Mouse (Mus musculus) kidney, postnatal 0 days (tissue): ENCODE measurements around the gene Cela1. TPM values are rescaled to one million over a fixed set of nuclear protein-coding genes. Genes with fewer than 3 reads are reported as not detected.

ENCODE experiments used
- ATAC-seq: fragments of 200-750 bp; cut with Nextera tagmentation; replicated peaks from 2 replicates; pipeline ENCODE4 v1.8.0; 2017; ENCODE audit warnings: low read depth, moderate number of reproducible peaks, moderate TSS enrichment, moderate library complexity; ENCODE audit not compliant: low FRiP score
- DNase-seq: peaks from one replicate; pipeline ENCODE4 v3.0.0-alpha.2; 2016; ENCODE audit warnings: low spot score
- H3K27ac ChIP-seq: fragments of 300-500 bp; sonication (generic); 2 replicates; pipeline ENCODE4 v1.5.1; 2014; ENCODE audit warnings: mild to moderate bottlenecking
- H3K27me3 ChIP-seq: fragments of 300-500 bp; sonication (generic); 2 replicates; pipeline ENCODE4 v1.6.1; 2014; ENCODE audit warnings: low read length, mixed read lengths; ENCODE audit not compliant: insufficient read depth
- H3K36me3 ChIP-seq: fragments of 300-500 bp; sonication (generic); 2 replicates; pipeline ENCODE4 v1.6.1; 2014; ENCODE audit warnings: low read length, mixed read lengths; ENCODE audit not compliant: insufficient read depth
- H3K4me1 ChIP-seq: fragments of 300-500 bp; sonication (generic); replicated peaks from 2 replicates; pipeline ENCODE4 v1.6.1; 2014; ENCODE audit warnings: antibody characterized with exemption, low read length, mixed read lengths; ENCODE audit not compliant: insufficient read depth
- H3K4me2 ChIP-seq: fragments of 300-500 bp; sonication (generic); 2 replicates; pipeline ENCODE4 v1.6.1; 2014; ENCODE audit warnings: mild to moderate bottlenecking, low read length, moderate library complexity, mixed read lengths
- H3K4me3 ChIP-seq: fragments of 300-500 bp; sonication (generic); replicated peaks from 2 replicates; pipeline ENCODE4 v1.5.1; 2014; ENCODE audit warnings: low read depth, low read length
- H3K9ac ChIP-seq: fragments of 300-500 bp; sonication (generic); 2 replicates; pipeline ENCODE4 v1.6.1; 2014; ENCODE audit warnings: low read depth, low read length
- H3K9me3 ChIP-seq: fragments of 300-500 bp; sonication (generic); replicated peaks from 2 replicates; pipeline ENCODE4 v1.6.1; 2016; ENCODE audit warnings: low read length, inconsistent platforms, mixed read lengths
- CTCF ChIP-seq: IDR thresholded peaks from 2 replicates; pipeline ENCODE4 v1.5.1; 2016; ENCODE audit warnings: antibody characterized with exemption, low read depth, mild to moderate bottlenecking, moderate library complexity
- WGBS: fragments of 180-500 bp; shearing (Covaris S2); extraction: QIAGEN DNeasy Blood & Tissue Kit; methylation state at CpG from one replicate; pipeline ENCODE4 v1.1.7; 2014; 5-methylcytosine and 5-hydroxymethylcytosine counted together
- microRNA-seq: library from miRNA; unstranded; fragments of <30 nt; microRNA quantifications from one replicate; pipeline ENCODE4, GENCODE M21; 2016
- polyA plus RNA-seq: library from polyadenylated mRNA; unstranded; fragments of >200 nt; fragmentation: Nextera tagmentation; extraction: Ambion mirVana; gene quantifications from 2 replicates; pipeline ENCODE4 v1.2.1, GENCODE M21; 2015

The Cela1 gene
- polyA plus RNA-seq, 1 experiment from 2014 or later, result 50.5 TPM

- no peak for TF ChIP-seq CTCF
- no peak for ATAC-seq
These were observed 63.3 kb downstream of the Cela1 start for GRCm38 (mm10) chr15:100624435-100624834.

More at GRCm38 (mm10) chr15:100624435-100624834, 63.3 kb downstream of the Cela1 start:
- H3K27me3 ChIP-seq, result no peaks in the 10 kb centered on the region
- WGBS, result 96% methylated on average over 3 of the region's 3 CpGs
- peaks cover 15% of the 10 kb centered on the region for H3K36me3 ChIP-seq
- no peak overlapping the region for H3K27ac ChIP-seq
- H3K9me3 ChIP-seq, result no peaks in the 10 kb centered on the region
- H3K4me2 ChIP-seq, result no peak overlapping the region
- H3K4me3 ChIP-seq, result no peak overlapping the region
- no peak overlapping the region for H3K9ac ChIP-seq
- H3K4me1 ChIP-seq, result no peaks in the 10 kb centered on the region
- DNase-seq, result no peak

Small RNA genes within 50 kb of the gene (microRNA-seq; reads per million reads assigned to microRNA genes)
- gene Mir6961, result not detected

Other genes starting within 250 kb of the Cela1 start
- gene Letmd1, start 218.9 kb downstream of the Cela1 start, polyA plus RNA-seq, result 21.3 and 22.4 TPM in 2 replicates
- 10.4 and 10.9 TPM in 2 replicates for gene Csrnp2, start 192.4 kb downstream of the Cela1 start, polyA plus RNA-seq
- 28.6 and 29.1 TPM in 2 replicates for gene Tfcp2, start 135.9 kb downstream of the Cela1 start, polyA plus RNA-seq
- gene Pou6f1, start 87.9 kb downstream of the Cela1 start, polyA plus RNA-seq, result 9.5 and 9.7 TPM in 2 replicates
- gene Dazap2, start 72.6 kb downstream of the Cela1 start, polyA plus RNA-seq, result 327 and 349 TPM in 2 replicates
- 83.7 and 92.0 TPM in 2 replicates for gene Smagp, start 51.0 kb downstream of the Cela1 start, polyA plus RNA-seq
- gene Bin2, start 18.4 kb downstream of the Cela1 start, polyA plus RNA-seq, result 0.93 and 0.97 TPM in 2 replicates
- 1.2 and 1.3 TPM in 2 replicates for gene Galnt6, start 41.5 kb upstream of the Cela1 start, polyA plus RNA-seq
- 7.5 and 9.5 TPM in 2 replicates for gene Slc4a8, start 73.8 kb upstream of the Cela1 start, polyA plus RNA-seq
- 5.9 and 8.3 TPM in 2 replicates for gene Scn8a, start 181.9 kb upstream of the Cela1 start, polyA plus RNA-seq